Mouse (Mus musculus): ENCODE results near the gene Krtap21-1.

Gene Krtap21-1

DNA sequence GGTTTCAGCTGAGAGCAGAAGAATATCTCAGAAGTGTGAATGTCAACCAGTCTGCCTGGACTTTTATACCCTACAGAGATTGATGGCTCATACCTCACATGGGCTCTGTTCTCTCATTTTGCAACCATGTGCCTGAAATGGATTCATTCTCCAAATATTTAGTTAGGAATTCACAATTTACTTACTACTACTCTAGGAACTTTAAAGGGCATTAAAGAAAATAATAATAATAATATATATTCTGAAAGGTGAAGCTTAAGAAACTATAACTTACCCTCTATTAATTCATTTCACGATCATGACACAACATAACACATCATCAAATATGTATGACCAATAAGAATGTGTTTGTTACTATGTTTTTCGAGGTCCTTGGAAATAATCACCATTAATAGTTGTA lies at the start of gene Krtap21-1:
Gene Krtap21-1 (minus strand): TSS at position 101 of the 400 bp plus-strand sequence.
- in situ Hi-C loops (cut with MboI; ENCODE audit: low pct_unique_long_range_greater_than_20kb in 1 of 2, low sequenced_read_pairs in 2 of 2, unreplicated experiment in 1 of 2) = no loop called here

DNA sequence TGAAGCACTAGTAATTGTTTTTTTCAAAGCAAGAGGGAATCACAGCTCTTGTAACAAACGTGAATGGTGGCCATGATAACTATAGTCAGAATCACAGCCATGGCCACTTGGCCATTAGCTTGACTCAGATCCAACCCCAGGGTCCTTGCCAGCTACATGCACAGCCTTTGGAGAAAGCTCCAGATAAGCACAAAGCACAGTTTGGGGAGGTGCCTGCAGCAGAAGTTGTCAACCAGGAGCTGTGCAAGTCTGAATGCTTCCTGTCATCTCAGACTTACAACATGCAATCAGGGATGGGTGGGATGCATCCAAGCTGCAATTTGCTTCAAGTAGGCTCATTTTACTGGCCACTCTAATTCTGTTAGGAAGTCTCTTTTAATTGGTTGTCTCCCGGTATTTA lies 25.9 kb upstream of the Krtap21-1 start:
- in situ Hi-C loops (cut with MboI; ENCODE audit: low pct_unique_long_range_greater_than_20kb in 1 of 2, low sequenced_read_pairs in 2 of 2, unreplicated experiment in 1 of 2) = no loop called here

DNA sequence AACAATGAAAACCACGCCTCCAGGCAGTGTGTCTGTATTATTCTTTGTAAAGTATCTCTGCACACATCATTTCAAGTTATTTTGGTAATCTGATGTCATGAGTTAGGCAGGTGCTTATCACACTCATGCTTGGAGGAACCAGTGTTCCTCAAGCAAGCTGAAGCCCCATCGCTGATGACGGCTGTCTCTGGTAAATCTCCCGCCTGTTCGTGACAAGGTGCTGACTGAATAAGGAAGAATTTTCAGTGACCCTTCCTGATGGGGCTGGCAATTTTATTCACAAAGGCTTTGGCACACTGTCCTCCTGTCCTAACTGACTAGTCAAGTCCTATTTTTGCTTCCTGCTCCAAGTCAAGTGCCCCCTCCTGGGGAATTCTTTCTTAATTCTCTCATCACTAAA lies 21.6 kb upstream of the Krtap21-1 start:
- in situ Hi-C loops (cut with MboI; ENCODE audit: low pct_unique_long_range_greater_than_20kb in 1 of 2, low sequenced_read_pairs in 2 of 2, unreplicated experiment in 1 of 2) = no loop called here

DNA sequence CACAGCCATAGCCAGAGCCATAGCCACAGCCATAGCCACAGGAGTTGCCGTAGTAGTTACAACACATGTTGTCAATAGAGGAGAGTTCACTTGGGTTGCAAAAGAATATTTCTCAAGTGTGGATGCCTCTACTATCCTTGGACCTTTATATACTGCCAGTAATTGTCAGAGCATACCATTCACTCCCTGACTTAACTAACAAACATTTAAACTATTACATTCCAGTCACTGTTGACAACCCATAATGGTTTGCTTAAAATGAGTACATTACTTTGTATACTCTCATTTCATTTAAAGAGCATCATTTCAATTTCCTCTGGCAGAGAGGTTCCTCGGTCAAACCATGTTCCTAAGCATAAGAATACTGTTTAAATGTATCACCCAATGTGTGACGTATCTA lies 16.3 kb upstream of the Krtap21-1 start, which contains the start of gene Krtap6-2:
Gene Krtap6-2 (minus strand): TSS at position 101 of the 400 bp plus-strand sequence.
- in situ Hi-C loops (cut with MboI; ENCODE audit: low pct_unique_long_range_greater_than_20kb in 1 of 2, low sequenced_read_pairs in 2 of 2, unreplicated experiment in 1 of 2) = no loop called here

DNA sequence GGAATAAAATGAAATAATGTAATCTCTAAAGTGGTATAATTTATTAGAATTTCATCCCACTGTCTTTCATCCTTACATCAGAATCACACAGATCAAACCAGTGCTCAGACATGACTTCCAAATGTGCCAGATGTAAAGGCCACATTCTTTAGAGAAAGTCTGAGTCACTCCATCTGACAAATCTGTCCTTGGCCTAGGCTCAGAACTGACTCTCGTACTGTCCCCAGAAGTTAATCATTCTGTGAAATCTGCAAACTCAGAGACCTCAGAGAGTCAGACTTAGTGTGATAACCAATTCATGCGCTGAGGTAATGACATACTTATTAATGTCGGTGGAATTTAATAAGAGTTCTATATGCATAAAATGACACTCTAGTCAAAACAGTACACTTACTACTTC lies 12.6 kb upstream of the Krtap21-1 start:
- in situ Hi-C loops (cut with MboI; ENCODE audit: low pct_unique_long_range_greater_than_20kb in 1 of 2, low sequenced_read_pairs in 2 of 2, unreplicated experiment in 1 of 2) = no loop called here

DNA sequence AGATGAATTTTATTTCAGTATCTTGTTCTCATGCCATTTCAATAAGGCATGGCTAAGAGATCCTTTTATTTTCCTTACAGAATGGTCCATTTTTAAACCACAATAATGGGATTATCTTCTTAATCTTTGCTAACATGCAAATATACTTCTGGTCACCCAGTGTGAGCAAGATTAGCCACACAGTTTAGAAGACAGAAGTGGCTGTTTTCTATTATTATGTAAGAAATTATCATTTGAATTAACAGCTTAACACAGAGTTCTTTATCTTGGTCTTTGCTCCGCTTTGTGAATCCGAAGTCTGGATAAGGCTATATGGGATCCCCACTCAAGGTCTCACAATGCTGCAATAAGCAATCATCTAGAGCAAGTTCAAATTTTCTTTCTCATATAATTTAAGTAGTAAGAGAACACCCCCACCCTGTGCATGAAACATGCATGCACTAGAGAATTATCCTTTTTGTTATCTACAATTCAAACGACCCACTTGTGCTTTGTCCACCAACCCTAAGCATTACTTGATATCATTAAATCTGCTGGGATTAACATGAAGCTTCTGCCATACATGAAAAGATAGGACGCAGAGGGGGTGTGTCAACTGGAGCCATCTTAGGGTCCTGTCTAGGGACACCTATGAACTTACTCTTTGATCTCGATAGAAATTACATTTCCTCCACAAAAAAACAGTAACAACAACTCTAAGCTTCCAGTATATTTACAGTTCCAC lies 6.8 kb upstream of the Krtap21-1 start:
- in situ Hi-C loops (cut with MboI; ENCODE audit: low pct_unique_long_range_greater_than_20kb in 1 of 2, low sequenced_read_pairs in 2 of 2, unreplicated experiment in 1 of 2) = no loop called here

DNA sequence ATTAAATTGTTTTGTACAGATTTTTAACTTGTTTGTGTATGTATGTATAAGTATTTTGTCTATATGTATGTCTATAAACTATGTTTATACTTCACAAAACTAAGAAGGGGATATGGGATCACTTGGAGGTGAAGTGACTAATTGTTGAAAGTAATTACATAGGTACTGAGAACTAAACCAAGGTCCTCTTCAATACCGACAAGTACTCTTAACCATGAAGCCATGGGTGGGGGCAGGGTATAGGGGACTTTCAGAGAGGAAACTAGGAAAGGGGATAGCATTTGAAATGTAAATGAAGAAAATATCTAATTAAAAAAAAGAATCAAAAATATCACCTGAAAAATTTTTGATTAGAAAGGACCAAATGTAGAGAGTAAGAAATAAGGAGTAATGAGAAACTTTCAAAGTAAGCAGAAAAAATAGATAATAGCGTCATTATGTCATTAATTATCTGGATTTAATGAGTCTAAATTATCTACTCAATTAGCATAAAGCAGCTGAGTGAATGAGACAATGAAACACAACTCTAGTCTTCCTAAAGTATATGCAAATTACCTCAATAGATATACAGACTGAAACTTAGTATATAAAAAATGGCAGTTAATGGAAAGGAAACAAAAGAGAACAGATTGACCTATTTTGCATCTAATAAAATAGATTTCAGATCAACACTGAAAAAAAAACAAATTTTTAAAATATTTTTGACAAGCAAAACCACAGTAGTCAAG lies 30.8 kb downstream of the Krtap21-1 start:
- in situ Hi-C loops (cut with MboI; ENCODE audit: low pct_unique_long_range_greater_than_20kb in 1 of 2, low sequenced_read_pairs in 2 of 2, unreplicated experiment in 1 of 2) = no loop called here

All from mouse embryonic stem cell (cell line).